ENCODE assay signal across 28 mouse cellular contexts in the genomic region with DNA sequence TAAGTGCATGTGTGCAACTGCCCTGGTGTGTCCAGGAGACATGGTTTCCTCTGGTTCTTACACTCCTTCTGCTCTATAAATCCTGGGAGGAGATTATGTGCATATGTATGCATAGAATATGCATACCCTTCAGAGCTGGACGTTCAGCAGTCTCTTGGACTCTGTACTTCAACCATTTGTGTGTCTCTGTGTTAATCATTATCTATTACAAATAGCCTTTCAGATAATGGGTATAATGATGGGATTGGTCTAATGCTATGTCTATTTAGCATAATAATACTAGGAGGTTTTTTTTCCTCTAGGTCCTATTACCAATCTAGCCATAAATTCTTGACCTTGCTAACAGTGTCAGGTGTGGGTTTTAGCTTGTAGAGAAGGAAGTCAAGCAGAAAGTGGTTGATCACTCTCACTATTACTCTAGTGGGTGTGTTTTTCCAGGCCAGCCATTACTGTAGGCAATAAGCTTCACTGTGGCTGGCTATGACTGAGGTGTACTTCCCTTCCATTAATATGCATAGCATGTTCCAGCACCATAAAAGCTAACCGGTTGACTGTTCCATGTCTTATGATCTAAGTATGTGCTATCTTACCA.
DNase-seq lines count a peak whose midpoint lies in the region; ATAC-seq and TF ChIP-seq lines count a peak whose summit lies in the region.
"Had no signal": no experiment of that assay in that cellular context is flagged by ENCODE, and none has a peak within 500 bp of the region (broad histone marks: within the 10 kb centered on the region; RNA-seq: fewer than 3 reads in every experiment).

No protein-coding gene starts in this region.

- H3K4me3 ChIP-seq in kidney, postnatal 0 days (replicated peaks; ENCODE audit: low read depth, low read length), result no peak overlapping the region
- H3K4me3 ChIP-seq in intestine, embryonic 14.5 days (ENCODE audit: low read depth, low read length), result no peak overlapping the region
- no peak overlapping the region for H3K4me3 ChIP-seq in intestine, postnatal 0 days (ENCODE audit: low read depth, low read length)
- H3K4me3 ChIP-seq in stomach, embryonic 16.5 days (replicated peaks; ENCODE audit: low read length), result no peak overlapping the region
- H3K4me3 ChIP-seq: embryonic facial prominence, embryonic 12.5 days; heart, embryonic 15.5 days; limb, embryonic 10.5 days; limb, embryonic 15.5 days; megakaryocyte, embryonic 14.5 days; midbrain, embryonic 12.5 days; myocyte; neural tube, embryonic 12.5 days had no signal

- H3K4me1 ChIP-seq in kidney, postnatal 0 days (replicated peaks; ENCODE audit: insufficient read depth, low read length), result 0 out of 2 replicates have a peak, but pooled peaks cover 3% of the 10 kb centered on the region
- no peaks in the 10 kb centered on the region for H3K4me1 ChIP-seq in intestine, embryonic 14.5 days (replicated peaks; ENCODE audit: control insufficient read depth, insufficient read depth, low read length)
- 0 out of 2 replicates have a peak, but pooled peaks cover 2% of the 10 kb centered on the region for H3K4me1 ChIP-seq in intestine, postnatal 0 days (replicated peaks; ENCODE audit: control insufficient read depth, insufficient read depth, low read length)
- H3K4me1 ChIP-seq in stomach, embryonic 16.5 days (ENCODE audit: control insufficient read depth, insufficient read depth, low read length), result no peaks in the 10 kb centered on the region
- H3K4me1 ChIP-seq: embryonic facial prominence, embryonic 12.5 days; heart, embryonic 15.5 days; limb, embryonic 10.5 days; limb, embryonic 15.5 days; midbrain, embryonic 12.5 days; neural tube, embryonic 12.5 days had no signal

- H3K27me3 ChIP-seq in kidney, postnatal 0 days (ENCODE audit: insufficient read depth, low read length), result no peaks in the 10 kb centered on the region
- H3K27me3 ChIP-seq in intestine, embryonic 14.5 days (replicated peaks; ENCODE audit: control insufficient read depth, insufficient read depth, low read length), result no peaks in the 10 kb centered on the region
- H3K27me3 ChIP-seq in intestine, postnatal 0 days (replicated peaks; ENCODE audit: control insufficient read depth, insufficient read depth, low read length), result no peaks in the 10 kb centered on the region
- H3K27me3 ChIP-seq in stomach, embryonic 16.5 days (ENCODE audit: control insufficient read depth, insufficient read depth, low read length), result no peaks in the 10 kb centered on the region
- H3K27me3 ChIP-seq: embryonic facial prominence, embryonic 12.5 days; heart, embryonic 15.5 days; limb, embryonic 15.5 days; megakaryocyte, embryonic 14.5 days; midbrain, embryonic 12.5 days; neural tube, embryonic 12.5 days had no signal

- WGBS in kidney, postnatal 0 days, result 53% methylated on average over 2 of the region's 2 CpGs
- 77% methylated on average over 2 of the region's 2 CpGs for WGBS in intestine, embryonic 14.5 days
- WGBS in intestine, postnatal 0 days, result 42% methylated on average over 2 of the region's 2 CpGs
- WGBS in stomach, embryonic 16.5 days, result 66% methylated on average over 2 of the region's 2 CpGs

- DNase-seq in kidney, postnatal 0 days (ENCODE audit: low spot score), result no peak
- DNase-seq in kidney, postnatal 14 days, result no peak
- DNase-seq in intestine, embryonic 14.5 days (ENCODE audit: low spot score), result no peak
- DNase-seq in left cerebral cortex, postnatal 14 days (ENCODE audit: low spot score in 2 of 2), result no peak
- no peak for DNase-seq in thymus, postnatal 36 days
- DNase-seq: adrenal gland, postnatal 25 days; cerebellum, adult 11-12 months; cerebellum, adult 9-11 months; embryo, embryonic 11 days; gastrocnemius, postnatal 10 days; kidney, adult 11 months; kidney, postnatal 25 days; lung, adult 18-20 months; lung, postnatal 4 days had no signal

- no peaks in the 10 kb centered on the region for H3K9me3 ChIP-seq in kidney, postnatal 0 days (replicated peaks; ENCODE audit: low read length)
- no peaks in the 10 kb centered on the region for H3K9me3 ChIP-seq in intestine, embryonic 14.5 days (ENCODE audit: control insufficient read depth, low read length)
- no peaks in the 10 kb centered on the region for H3K9me3 ChIP-seq in intestine, postnatal 0 days (ENCODE audit: control insufficient read depth)
- no peaks in the 10 kb centered on the region for H3K9me3 ChIP-seq in stomach, embryonic 16.5 days (replicated peaks; ENCODE audit: control insufficient read depth, low read length)
- H3K9me3 ChIP-seq: embryonic facial prominence, embryonic 12.5 days; heart, embryonic 15.5 days; limb, embryonic 10.5 days; limb, embryonic 15.5 days; megakaryocyte, embryonic 14.5 days; midbrain, embryonic 12.5 days; neural tube, embryonic 12.5 days had no signal

- no peak overlapping the region for H3K9ac ChIP-seq in kidney, postnatal 0 days (ENCODE audit: low read depth, low read length)
- H3K9ac ChIP-seq in intestine, embryonic 14.5 days (ENCODE audit: low read length), result no peak overlapping the region
- H3K9ac ChIP-seq in intestine, postnatal 0 days (ENCODE audit: low read depth, low read length), result no peak overlapping the region
- H3K9ac ChIP-seq in stomach, embryonic 16.5 days (ENCODE audit: low read length), result no peak overlapping the region
- H3K9ac ChIP-seq: embryonic facial prominence, embryonic 12.5 days; heart, embryonic 15.5 days; limb, embryonic 15.5 days; midbrain, embryonic 12.5 days; neural tube, embryonic 12.5 days had no signal

- no peak overlapping the region for H3K4me2 ChIP-seq in kidney, postnatal 0 days (ENCODE audit: low read length)
- H3K4me2 ChIP-seq in intestine, embryonic 14.5 days (ENCODE audit: low read length), result no peak overlapping the region
- H3K4me2 ChIP-seq in intestine, postnatal 0 days (replicated peaks; ENCODE audit: low read depth), result no peak overlapping the region
- no peak overlapping the region for H3K4me2 ChIP-seq in stomach, embryonic 16.5 days (ENCODE audit: low read depth, low read length)
- H3K4me2 ChIP-seq: embryonic facial prominence, embryonic 12.5 days; heart, embryonic 15.5 days; limb, embryonic 15.5 days; midbrain, embryonic 12.5 days; neural tube, embryonic 12.5 days had no signal

- ATAC-seq in kidney, postnatal 0 days (replicated peaks; ENCODE audit: low FRiP score, low read depth), result peak; percentile 17; the same call in 1 of the 2 replicates
- peak; percentile 89 for ATAC-seq in intestine, embryonic 14.5 days (replicated peaks; ENCODE audit: low FRiP score, low TSS enrichment, low read depth)
- peak; percentile 99 for ATAC-seq in intestine, postnatal 0 days
- ATAC-seq in stomach, embryonic 16.5 days (ENCODE audit: insufficient read depth, low FRiP score), result peak; percentile 86; the same call in 1 of the 2 replicates
- ATAC-seq: CD4-positive, CD25-positive, alpha-beta regulatory T cell, adult 4 months; forebrain, embryonic 16.5 days; hindbrain, embryonic 16.5 days; lung, postnatal 0 days had no signal

- H3K36me3 ChIP-seq in kidney, postnatal 0 days (ENCODE audit: insufficient read depth, low read length), result no peaks in the 10 kb centered on the region
- H3K36me3 ChIP-seq in intestine, embryonic 14.5 days (ENCODE audit: control insufficient read depth, insufficient read depth, low read length), result no peaks in the 10 kb centered on the region
- H3K36me3 ChIP-seq in intestine, postnatal 0 days (ENCODE audit: control insufficient read depth, insufficient read depth), result no peaks in the 10 kb centered on the region
- H3K36me3 ChIP-seq in stomach, embryonic 16.5 days (ENCODE audit: control insufficient read depth, insufficient read depth, low read length), result no peaks in the 10 kb centered on the region
- H3K36me3 ChIP-seq: embryonic facial prominence, embryonic 12.5 days; heart, embryonic 15.5 days; limb, embryonic 10.5 days; limb, embryonic 15.5 days; midbrain, embryonic 12.5 days; neural tube, embryonic 12.5 days had no signal

- H3K27ac ChIP-seq in kidney, postnatal 0 days, result no peak overlapping the region
- H3K27ac ChIP-seq in intestine, embryonic 14.5 days (ENCODE audit: low read depth), result no peak overlapping the region
- peak overlapping the region; percentile 46; the same call in 1 of the 2 replicates for H3K27ac ChIP-seq in intestine, postnatal 0 days (ENCODE audit: low read depth, low read length)
- H3K27ac ChIP-seq in stomach, embryonic 16.5 days (ENCODE audit: low read length), result no peak overlapping the region
- H3K27ac ChIP-seq: embryonic facial prominence, embryonic 12.5 days; heart, embryonic 15.5 days; limb, embryonic 10.5 days; limb, embryonic 15.5 days; midbrain, embryonic 12.5 days; neural tube, embryonic 12.5 days had no signal

- no peak for TF ChIP-seq CTCF in kidney, postnatal 0 days (IDR thresholded peaks at IDR 0.05; ENCODE audit: low read depth)
- TF ChIP-seq CTCF in intestine, postnatal 0 days (IDR thresholded peaks at IDR 0.05; ENCODE audit: low read depth), result no peak

- intact Hi-C loops in left cerebral cortex, postnatal 14 days (cut with DNase I), result loop anchor here (5.0 kb wide), 1 partner anchor 568 kb away; no protein-coding TSS in a partner anchor

Comparison
In these comparisons a context has a peak if more than half of its experiments do, and no peak if none do; other contexts are left out.
1. ATAC-seq: peak in every context shown above with its lines; median percentile 99 in intestine, postnatal 0 days; 89 in intestine, embryonic 14.5 days; 86 in stomach, embryonic 16.5 days; 17 in kidney, postnatal 0 days.